Mouse (Mus musculus): ENCODE measurements at regions not wholly inside any gene's neighbourhood (a gene's known extent, or its start where the extent isn't known, plus 50 kb on each side); places are given as distances from the start of the nearest gene placed in this dataset.

DNA sequence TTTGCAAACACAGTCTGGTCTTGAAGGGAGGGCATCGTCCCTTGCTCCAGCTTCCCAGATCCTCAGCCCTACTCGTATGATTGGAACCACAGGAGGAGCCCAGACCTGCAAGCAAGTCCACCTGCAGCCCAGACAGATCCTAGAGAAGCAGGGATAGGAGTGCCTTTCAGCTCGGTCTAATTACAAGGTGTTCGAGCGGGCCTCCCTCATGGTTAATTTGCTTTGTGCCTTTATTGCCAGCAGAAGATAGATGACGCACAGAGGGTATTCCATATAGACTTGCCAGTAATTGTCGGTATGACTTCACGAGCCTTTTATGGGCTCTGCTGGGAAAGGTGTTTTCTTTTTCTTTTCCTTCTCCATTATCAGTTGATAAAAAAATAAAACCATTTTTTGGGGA lies 216.9 kb upstream of the Gm4791 start:
- TF ChIP-seq CTCF (IDR thresholded peaks at IDR 0.05) (no peak), POLR2A (IDR thresholded peaks at IDR 0.05; ENCODE audit: insufficient read depth, low read depth, low read length) (no peak)
